Mouse (Mus musculus): ENCODE data around the gene Speg. TPM values are rescaled to one million over a fixed set of nuclear protein-coding genes. Genes with fewer than 3 reads are reported as not detected.

Gene Speg
- polyA plus RNA-seq, 1 experiment from 2014 or later: 15.9 TPM

- Histone ChIP-seq H3K27me3 (no peaks in the 10 kb centered on the region), H3K4me1 (replicated peaks) (peaks cover 77% of the 10 kb centered on the region), H3K4me2 (no peak overlapping the region), H3K4me3 (no peak overlapping the region), H3K36me3 (peaks cover 8% of the 10 kb centered on the region), H3K9ac (no peak overlapping the region), H3K27ac (peak overlapping the region; percentile 13; the same call in 1 of the 2 replicates), H3K9me3 (no peaks in the 10 kb centered on the region)
- ATAC-seq (ENCODE audit: low FRiP score): no peak
- 87% methylated on average over 7 of the region's 7 CpGs for WGBS
Observed at GRCm38 (mm10) chr1:75440661-75441060, 65.6 kb downstream of the Speg start.

GRCm38 (mm10) chr1:75441471-75441996 lies 66.4 kb downstream of the Speg start:
- 81% methylated on average over 15 of the region's 15 CpGs for WGBS
- Histone ChIP-seq H3K36me3 (peaks cover 8% of the 10 kb centered on the region), H3K27me3 (no peaks in the 10 kb centered on the region), H3K4me1 (replicated peaks) (peaks cover 80% of the 10 kb centered on the region), H3K9ac (no peak overlapping the region), H3K4me2 (no peak overlapping the region), H3K27ac (peak overlapping the region; percentile 30; the same call in 1 of the 2 replicates), H3K9me3 (no peaks in the 10 kb centered on the region), H3K4me3 (no peak overlapping the region)
- ATAC-seq (ENCODE audit: low FRiP score): no peak

DNA sequence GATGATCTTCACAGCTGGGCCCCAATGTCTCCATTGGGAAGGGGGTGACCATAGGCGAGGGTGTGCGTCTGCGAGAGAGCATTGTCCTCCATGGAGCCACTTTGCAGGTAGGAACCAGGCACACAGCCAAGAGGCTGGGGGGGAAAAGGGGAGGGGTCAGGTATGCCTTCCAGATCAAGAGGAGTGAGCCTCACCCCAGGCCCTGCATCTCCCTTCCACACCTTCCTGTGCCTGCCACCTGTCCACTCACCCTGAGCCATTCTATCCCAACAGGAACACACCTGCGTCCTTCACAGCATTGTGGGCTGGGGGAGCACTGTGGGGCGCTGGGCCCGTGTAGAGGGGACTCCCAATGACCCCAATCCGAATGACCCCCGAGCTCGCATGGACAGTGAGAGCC lies 67.1 kb downstream of the Speg start:
- H3K4me3 ChIP-seq: no peak overlapping the region
- no peaks in the 10 kb centered on the region for H3K9me3 ChIP-seq
- 84% methylated on average over 9 of the region's 9 CpGs for WGBS
- no peaks in the 10 kb centered on the region for H3K27me3 ChIP-seq
- H3K4me2 ChIP-seq: no peak overlapping the region
- H3K9ac ChIP-seq: no peak overlapping the region
- peaks cover 80% of the 10 kb centered on the region for H3K4me1 ChIP-seq (replicated peaks)
- no peak for ATAC-seq (ENCODE audit: low FRiP score)
- H3K27ac ChIP-seq: peak overlapping the region; percentile 93
- peaks cover 8% of the 10 kb centered on the region for H3K36me3 ChIP-seq

- no peaks in the 10 kb centered on the region for H3K9me3 ChIP-seq
- peaks cover 4% of the 10 kb centered on the region; the same call in 1 of the 2 replicates for H3K27me3 ChIP-seq
- no peak overlapping the region for H3K4me3 ChIP-seq
- H3K36me3 ChIP-seq: peaks cover 8% of the 10 kb centered on the region
- ATAC-seq (ENCODE audit: low FRiP score): no peak
- 17% methylated on average over 8 of the region's 8 CpGs for WGBS
- H3K4me1 ChIP-seq (replicated peaks): peaks cover 80% of the 10 kb centered on the region
- peak overlapping the region; percentile 93 for H3K27ac ChIP-seq
- H3K4me2 ChIP-seq: peak overlapping the region; percentile 27; the same call in 1 of the 2 replicates
- peak overlapping the region; percentile 63; the same call in 1 of the 2 replicates for H3K9ac ChIP-seq
Observed at GRCm38 (mm10) chr1:75442811-75443210, 67.7 kb downstream of the Speg start.

- Histone ChIP-seq H3K4me2 (peak overlapping the region; percentile 27), H3K9me3 (no peaks in the 10 kb centered on the region), H3K4me3 (no peak overlapping the region), H3K9ac (peak overlapping the region; percentile 63), H3K27ac (peak overlapping the region; percentile 93), H3K4me1 (replicated peaks) (peaks cover 86% of the 10 kb centered on the region), H3K36me3 (peaks cover 8% of the 10 kb centered on the region), H3K27me3 (peaks cover 8% of the 10 kb centered on the region; the same call in 1 of the 2 replicates)
- 0 out of 2 replicates have a peak, but pooled peaks have one; percentile 14 for ATAC-seq (ENCODE audit: low FRiP score)
- 12% methylated on average over 13 of the region's 13 CpGs for WGBS
Observed at GRCm38 (mm10) chr1:75443247-75444024, 68.3 kb downstream of the Speg start.

GRCm38 (mm10) chr1:75444208-75444607 lies 69.1 kb downstream of the Speg start:
- Histone ChIP-seq H3K4me1 (replicated peaks) (peaks cover 89% of the 10 kb centered on the region), H3K4me3 (no peak overlapping the region), H3K27ac (peak overlapping the region; percentile 93), H3K9ac (peak overlapping the region; percentile 51; the same call in 1 of the 2 replicates), H3K4me2 (peak overlapping the region; percentile 13; the same call in 1 of the 2 replicates), H3K9me3 (no peaks in the 10 kb centered on the region), H3K36me3 (peaks cover 8% of the 10 kb centered on the region), H3K27me3 (peaks cover 15% of the 10 kb centered on the region)
- no peak for ATAC-seq (ENCODE audit: low FRiP score)
- 16% methylated on average over 3 of the region's 3 CpGs for WGBS

DNA sequence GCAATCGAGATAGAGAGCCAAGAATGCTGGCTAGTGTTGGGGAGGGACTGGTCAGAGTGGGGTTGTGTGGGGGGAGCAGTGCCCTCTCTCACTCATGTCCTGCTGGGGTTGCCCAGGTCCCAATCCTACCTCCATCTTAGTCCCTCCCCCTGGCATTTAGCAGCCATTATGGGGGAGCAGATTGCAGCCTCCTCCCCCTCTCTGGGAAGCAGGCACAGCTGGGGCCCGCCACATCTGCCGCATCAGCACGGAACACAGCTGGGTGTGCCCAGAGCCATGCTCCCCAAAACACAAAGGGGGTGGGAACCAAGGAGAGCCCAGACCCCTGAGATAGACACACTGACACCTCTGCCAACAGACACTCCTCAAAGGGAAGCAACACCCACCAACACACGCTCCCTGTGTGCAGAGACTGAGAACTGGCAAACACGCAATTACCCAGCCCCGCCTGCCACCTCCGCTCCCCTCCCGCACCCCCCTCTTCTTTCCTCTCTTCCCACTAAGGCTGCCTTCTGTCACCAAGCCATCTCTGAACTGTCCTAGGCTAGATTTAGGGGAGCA lies 70.1 kb downstream of the Speg start:
- no peak overlapping the region for H3K4me3 ChIP-seq
- no peaks in the 10 kb centered on the region for H3K9me3 ChIP-seq
- H3K36me3 ChIP-seq: peaks cover 7% of the 10 kb centered on the region
- ATAC-seq (ENCODE audit: low FRiP score): peak; percentile 3; the same call in 1 of the 2 replicates
- peaks cover 25% of the 10 kb centered on the region for H3K27me3 ChIP-seq
- peak overlapping the region; percentile 93 for H3K27ac ChIP-seq
- H3K4me2 ChIP-seq: peak overlapping the region; percentile 37
- 12% methylated on average over 9 of the region's 9 CpGs for WGBS
- peak overlapping the region; percentile 51 for H3K9ac ChIP-seq
- H3K4me1 ChIP-seq (replicated peaks): peaks cover 95% of the 10 kb centered on the region

DNA sequence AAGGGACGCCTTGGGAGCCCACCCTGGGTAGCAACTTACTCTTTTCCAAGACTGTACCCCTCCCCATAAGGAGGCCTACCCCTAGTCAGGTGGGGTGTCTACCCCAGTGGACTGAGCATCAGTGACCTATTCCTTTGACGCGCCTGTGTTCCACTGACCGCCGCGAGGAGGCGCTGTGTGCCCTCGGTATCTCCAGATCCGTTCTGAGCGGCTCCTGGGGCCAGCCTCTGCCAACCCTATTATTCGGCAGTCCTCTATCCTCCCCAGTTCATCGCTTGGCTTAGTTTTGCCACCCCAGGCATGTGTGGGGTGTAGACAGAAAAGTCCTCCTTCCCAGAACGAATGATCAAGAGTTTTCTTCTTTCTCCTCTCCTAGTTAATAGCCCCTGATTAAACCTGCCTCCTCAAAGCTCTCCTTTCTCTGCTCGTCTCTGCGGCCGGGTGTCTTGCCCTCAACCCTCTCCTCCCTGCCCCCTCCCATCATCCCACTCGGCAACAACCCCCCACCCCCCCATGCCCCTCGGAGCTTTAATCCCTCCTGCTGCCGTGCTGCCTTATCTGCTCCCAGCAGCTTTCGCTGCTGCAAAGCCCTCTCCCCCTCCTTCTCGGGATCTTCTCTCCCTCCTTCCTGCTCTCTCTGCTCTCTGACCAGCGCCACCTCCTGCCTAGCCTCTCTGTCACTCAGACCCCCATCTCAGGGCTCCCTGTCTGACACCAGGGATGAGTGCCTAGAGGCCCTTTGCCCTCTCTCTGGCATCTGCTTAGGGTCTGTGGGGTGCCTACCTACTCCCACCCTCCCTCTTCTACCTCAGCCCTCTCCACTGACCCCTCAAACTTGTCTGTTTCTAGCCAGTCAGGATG lies 70.9 kb downstream of the Speg start:
- Histone ChIP-seq H3K4me2 (peak overlapping the region; percentile 37), H3K4me1 (replicated peaks) (peaks cover 100% of the 10 kb centered on the region), H3K9me3 (no peaks in the 10 kb centered on the region), H3K27ac (peak overlapping the region; percentile 93), H3K4me3 (0 out of 2 replicates have a peak overlapping the region, but pooled peaks have one; percentile 1), H3K9ac (peak overlapping the region; percentile 51; the same call in 1 of the 2 replicates), H3K27me3 (peaks cover 32% of the 10 kb centered on the region), H3K36me3 (no peaks in the 10 kb centered on the region)
- ATAC-seq (ENCODE audit: low FRiP score): peak; percentile 7; the same call in 1 of the 2 replicates
- WGBS: 1% methylated on average over 22 of the region's 22 CpGs

- H3K36me3 ChIP-seq: no peaks in the 10 kb centered on the region
- peak overlapping the region; percentile 37 for H3K4me2 ChIP-seq
- ATAC-seq (ENCODE audit: low FRiP score): no peak
- peaks cover 100% of the 10 kb centered on the region for H3K4me1 ChIP-seq (replicated peaks)
- WGBS: 2% methylated on average over 20 of the region's 20 CpGs
- H3K27me3 ChIP-seq: peaks cover 39% of the 10 kb centered on the region
- H3K9me3 ChIP-seq: no peaks in the 10 kb centered on the region
- H3K27ac ChIP-seq: peak overlapping the region; percentile 93
- H3K9ac ChIP-seq: peak overlapping the region; percentile 51; the same call in 1 of the 2 replicates
- H3K4me3 ChIP-seq: no peak overlapping the region
Observed at GRCm38 (mm10) chr1:75446656-75447055, 71.6 kb downstream of the Speg start.

- H3K36me3 ChIP-seq: no peaks in the 10 kb centered on the region
- no peak overlapping the region for H3K4me3 ChIP-seq
- H3K27ac ChIP-seq: peak overlapping the region; percentile 93
Observed at GRCm38 (mm10) chr1:75447265-75448051, 72.4 kb downstream of the Speg start.

DNA sequence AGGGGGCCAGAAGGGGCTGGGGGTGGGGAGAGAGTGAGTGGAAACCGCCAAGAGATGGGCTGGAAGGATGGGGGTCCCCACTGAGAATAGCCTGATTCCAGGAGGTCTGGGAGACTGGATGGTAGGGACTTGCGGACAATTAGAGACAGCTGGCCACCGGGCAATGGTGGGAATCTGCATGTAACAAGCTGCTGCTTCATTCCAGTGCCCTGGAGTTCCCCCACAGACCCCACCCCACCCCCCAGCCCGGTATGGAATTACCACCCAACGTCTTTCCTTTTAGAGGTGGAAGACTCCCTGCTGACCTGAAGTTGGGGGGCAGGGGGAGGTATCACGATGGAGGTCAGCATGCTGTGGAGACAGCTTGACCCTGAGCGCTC lies 72.9 kb downstream of the Speg start:
- H3K4me3 ChIP-seq: no peak overlapping the region
- peak overlapping the region; percentile 51 for H3K9ac ChIP-seq

More at GRCm38 (mm10) chr1:75447265-75448051, 72.4 kb downstream of the Speg start:
- no peak for ATAC-seq (ENCODE audit: low FRiP score)
- H3K27me3 ChIP-seq: peaks cover 46% of the 10 kb centered on the region
- H3K4me2 ChIP-seq: peak overlapping the region; percentile 71
- peak overlapping the region; percentile 51 for H3K9ac ChIP-seq
- H3K4me1 ChIP-seq (replicated peaks): peaks cover 100% of the 10 kb centered on the region
- 4% methylated on average over 10 of the region's 10 CpGs for WGBS
- H3K9me3 ChIP-seq: no peaks in the 10 kb centered on the region

More for the DNA sequence above, 72.9 kb downstream of the Speg start:
- Histone ChIP-seq H3K27ac (peak overlapping the region; percentile 93), H3K36me3 (no peaks in the 10 kb centered on the region), H3K4me2 (peak overlapping the region; percentile 71), H3K27me3 (peaks cover 52% of the 10 kb centered on the region), H3K4me1 (replicated peaks) (peaks cover 100% of the 10 kb centered on the region), H3K9me3 (no peaks in the 10 kb centered on the region)
- WGBS: 2% methylated on average over 7 of the region's 7 CpGs
- no peak for ATAC-seq (ENCODE audit: low FRiP score)
